Mouse (Mus musculus): ENCODE measurements around the gene Gm20388. TPM values are rescaled to one million over a fixed set of nuclear protein-coding genes. Genes with fewer than 3 reads are reported as not detected.

Gm20388 gene
- polyA plus RNA-seq, 1 experiment, result not detected

- TF ChIP-seq CTCF (IDR thresholded peaks at IDR 0.05; ENCODE audit: insufficient read depth, low read depth, low read length), result no peak
- 62% methylated on average over 3 of the region's 3 CpGs for WGBS
- no peak overlapping the region for H3K4me3 ChIP-seq (ENCODE audit: insufficient read depth, low read depth, low read length)
- no peak overlapping the region for H3K27ac ChIP-seq (ENCODE audit: insufficient read depth, low read depth, low read length)
- peaks cover 21% of the 10 kb centered on the region for H3K4me1 ChIP-seq (ENCODE audit: control insufficient read depth, insufficient read depth, low read length)
Measured at GRCm38 (mm10) chr8:124330433-124330832, 4419.8 kb downstream of the Gm20388 start.

DNA sequence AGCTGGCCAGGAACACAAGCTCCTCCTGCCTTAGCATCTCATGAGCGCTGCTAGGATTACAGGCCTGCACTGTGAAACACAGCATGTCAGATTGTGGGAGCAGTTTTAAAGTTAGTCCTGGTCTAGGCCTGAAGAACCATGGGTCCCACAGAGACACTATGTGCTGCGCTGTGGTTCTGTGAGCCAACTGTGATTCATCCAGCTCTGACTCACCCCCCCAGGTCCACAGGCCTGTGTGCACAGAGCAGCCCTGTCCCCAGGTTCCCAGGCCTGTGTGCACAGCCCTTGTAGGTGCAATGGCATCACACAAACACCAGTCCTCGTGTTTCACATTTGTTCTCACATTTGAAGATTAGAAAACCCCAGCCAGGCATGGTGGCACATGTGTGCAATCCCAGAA is 4420.5 kb downstream of the Gm20388 start:
- peaks cover 21% of the 10 kb centered on the region for H3K4me1 ChIP-seq (ENCODE audit: control insufficient read depth, insufficient read depth, low read length)
- no peak overlapping the region for H3K27ac ChIP-seq (ENCODE audit: insufficient read depth, low read depth, low read length)
- no peak for TF ChIP-seq POLR2A (IDR thresholded peaks at IDR 0.05; ENCODE audit: insufficient read depth, low read depth, low read length)
- no peak for TF ChIP-seq CTCF (IDR thresholded peaks at IDR 0.05; ENCODE audit: insufficient read depth, low read depth, low read length)
- WGBS, result 66% methylated on average over 3 of the region's 3 CpGs
- H3K4me3 ChIP-seq (ENCODE audit: insufficient read depth, low read depth, low read length), result no peak overlapping the region

DNA sequence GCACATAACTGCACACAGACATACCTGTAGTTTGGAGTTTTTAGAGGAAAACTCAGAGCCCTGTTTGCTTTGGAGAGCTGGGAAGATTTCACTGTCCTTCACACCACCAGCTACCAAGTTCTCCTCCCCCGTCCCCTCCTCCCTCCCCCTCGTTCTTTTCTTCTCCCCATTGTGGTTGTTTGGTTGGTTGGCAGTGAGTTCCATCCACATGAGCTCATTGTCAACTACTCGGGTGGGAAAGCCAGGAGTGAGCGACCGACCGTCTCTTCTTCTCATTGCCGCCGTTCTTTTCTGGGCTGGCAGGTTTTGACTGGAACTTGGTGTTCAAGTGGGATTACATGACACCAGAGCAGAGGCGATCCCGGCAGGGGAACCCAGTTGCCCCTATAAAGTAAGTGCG is 4421.1 kb downstream of the Gm20388 start:
- 65% methylated on average over 11 of the region's 11 CpGs for WGBS
- Histone ChIP-seq H3K4me1 (ENCODE audit: control insufficient read depth, insufficient read depth, low read length) (peaks cover 21% of the 10 kb centered on the region), H3K4me3 (ENCODE audit: insufficient read depth, low read depth, low read length) (no peak overlapping the region), H3K27ac (ENCODE audit: insufficient read depth, low read depth, low read length) (no peak overlapping the region)
- no peak for TF ChIP-seq CTCF (IDR thresholded peaks at IDR 0.05; ENCODE audit: insufficient read depth, low read depth, low read length)
- no peak for TF ChIP-seq POLR2A (IDR thresholded peaks at IDR 0.05; ENCODE audit: insufficient read depth, low read depth, low read length)

GRCm38 (mm10) chr8:124336302-124336701 is 4425.7 kb downstream of the Gm20388 start:
- Histone ChIP-seq H3K27ac (ENCODE audit: insufficient read depth, low read depth, low read length) (no peak overlapping the region), H3K4me1 (ENCODE audit: control insufficient read depth, insufficient read depth, low read length) (peaks cover 7% of the 10 kb centered on the region), H3K4me3 (ENCODE audit: insufficient read depth, low read depth, low read length) (no peak overlapping the region)
- no peak for TF ChIP-seq CTCF (IDR thresholded peaks at IDR 0.05; ENCODE audit: insufficient read depth, low read depth, low read length)
- no peak for TF ChIP-seq POLR2A (IDR thresholded peaks at IDR 0.05; ENCODE audit: insufficient read depth, low read depth, low read length)
- 94% methylated on average over 13 of the region's 13 CpGs for WGBS

DNA sequence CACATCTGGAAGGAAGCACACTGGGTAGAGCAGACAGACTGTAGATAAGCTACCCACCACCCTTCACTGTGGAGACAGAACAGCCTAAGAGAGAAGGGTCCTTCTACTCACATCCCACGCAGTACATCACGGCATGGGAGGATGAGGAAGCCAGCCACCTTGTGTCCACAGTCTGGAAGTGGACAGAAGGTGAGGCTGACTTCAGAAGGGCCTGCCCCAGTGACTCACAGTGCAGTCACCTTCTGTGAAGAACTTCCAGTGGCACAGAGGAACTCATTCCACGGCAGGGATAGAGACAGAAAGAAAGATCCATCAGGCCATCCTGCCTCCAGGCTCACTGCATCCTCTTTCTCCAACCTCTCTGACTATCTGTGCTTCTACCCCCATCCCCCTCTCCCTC is 4429.1 kb downstream of the Gm20388 start:
- H3K4me3 ChIP-seq (ENCODE audit: insufficient read depth, low read depth, low read length), result no peak overlapping the region
- H3K27ac ChIP-seq (ENCODE audit: insufficient read depth, low read depth, low read length), result no peak overlapping the region
- no peaks in the 10 kb centered on the region for H3K4me1 ChIP-seq (ENCODE audit: control insufficient read depth, insufficient read depth, low read length)
- WGBS, result 83% methylated on average over 3 of the region's 3 CpGs
- TF ChIP-seq POLR2A (IDR thresholded peaks at IDR 0.05; ENCODE audit: insufficient read depth, low read depth, low read length), result no peak
- no peak for TF ChIP-seq CTCF (IDR thresholded peaks at IDR 0.05; ENCODE audit: insufficient read depth, low read depth, low read length)

GRCm38 (mm10) chr8:124340360-124341068 is 4429.9 kb downstream of the Gm20388 start:
- WGBS, result 69% methylated on average over 17 of the region's 17 CpGs
- no peaks in the 10 kb centered on the region for H3K4me1 ChIP-seq (ENCODE audit: control insufficient read depth, insufficient read depth, low read length)
- H3K27ac ChIP-seq (ENCODE audit: insufficient read depth, low read depth, low read length), result no peak overlapping the region
- TF ChIP-seq POLR2A (IDR thresholded peaks at IDR 0.05; ENCODE audit: insufficient read depth, low read depth, low read length) (no peak), CTCF (IDR thresholded peaks at IDR 0.05; ENCODE audit: insufficient read depth, low read depth, low read length) (no peak)
- no peak overlapping the region for H3K4me3 ChIP-seq (ENCODE audit: insufficient read depth, low read depth, low read length)

GRCm38 (mm10) chr8:124343151-124343550 is 4432.5 kb downstream of the Gm20388 start:
- 94% methylated on average over 15 of the region's 15 CpGs for WGBS
- H3K4me3 ChIP-seq (ENCODE audit: insufficient read depth, low read depth, low read length), result no peak overlapping the region
- no peak for TF ChIP-seq CTCF (IDR thresholded peaks at IDR 0.05; ENCODE audit: insufficient read depth, low read depth, low read length)
- TF ChIP-seq POLR2A (IDR thresholded peaks at IDR 0.05; ENCODE audit: insufficient read depth, low read depth, low read length), result no peak
- no peak overlapping the region for H3K27ac ChIP-seq (ENCODE audit: insufficient read depth, low read depth, low read length)
- H3K4me1 ChIP-seq (ENCODE audit: control insufficient read depth, insufficient read depth, low read length), result peaks cover 3% of the 10 kb centered on the region; the same call in 1 of the 2 replicates

DNA sequence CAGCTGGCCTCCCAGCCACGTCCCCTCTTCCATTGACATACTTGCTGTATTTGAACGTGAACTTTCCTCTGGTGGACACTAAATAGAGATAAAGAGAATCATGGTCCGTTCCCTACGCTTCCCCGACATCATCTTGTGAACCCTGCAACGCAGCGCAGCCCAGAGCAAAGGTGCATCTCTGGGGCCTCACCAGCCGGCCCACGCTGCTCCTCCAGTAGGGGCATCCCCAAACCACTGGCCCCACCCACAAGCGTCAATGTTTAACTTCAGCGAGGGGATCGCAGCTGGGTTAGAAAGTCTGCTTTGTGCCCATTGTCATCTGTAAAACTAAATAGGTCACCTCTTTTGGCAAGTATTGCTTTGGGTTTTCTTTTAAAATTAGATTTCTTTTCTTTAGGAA is 4433.4 kb downstream of the Gm20388 start:
- no peak for TF ChIP-seq CTCF (IDR thresholded peaks at IDR 0.05; ENCODE audit: insufficient read depth, low read depth, low read length)
- TF ChIP-seq POLR2A (IDR thresholded peaks at IDR 0.05; ENCODE audit: insufficient read depth, low read depth, low read length), result no peak
- 88% methylated on average over 12 of the region's 12 CpGs for WGBS

DNA sequence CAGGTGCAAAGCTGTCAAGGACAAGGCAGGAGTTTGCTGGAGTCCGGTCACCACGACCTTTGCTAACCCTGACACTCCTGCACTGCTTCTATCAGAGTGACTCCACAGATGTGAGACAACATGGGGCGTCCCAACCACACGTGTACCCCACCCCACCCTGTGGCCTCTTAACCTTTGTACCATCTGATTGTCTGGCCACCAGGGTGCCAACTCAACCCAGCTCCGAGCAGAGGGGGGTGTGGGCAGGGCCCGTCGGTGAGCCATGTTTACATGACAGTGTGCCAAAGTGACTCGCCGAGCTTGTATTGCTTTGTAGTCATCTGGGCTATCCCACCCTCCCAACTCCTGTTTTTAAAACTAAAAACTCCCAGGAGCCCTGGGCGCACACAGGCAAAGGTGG is 4434.5 kb downstream of the Gm20388 start:
- Histone ChIP-seq H3K4me1 (ENCODE audit: control insufficient read depth, insufficient read depth, low read length) (peaks cover 5% of the 10 kb centered on the region; the same call in 1 of the 2 replicates), H3K4me3 (ENCODE audit: insufficient read depth, low read depth, low read length) (no peak overlapping the region), H3K27ac (ENCODE audit: insufficient read depth, low read depth, low read length) (no peak overlapping the region)
- 64% methylated on average over 10 of the region's 10 CpGs for WGBS
- no peak for TF ChIP-seq CTCF (IDR thresholded peaks at IDR 0.05; ENCODE audit: insufficient read depth, low read depth, low read length)
- TF ChIP-seq POLR2A (IDR thresholded peaks at IDR 0.05; ENCODE audit: insufficient read depth, low read depth, low read length), result no peak

More for the DNA sequence above, 4433.4 kb downstream of the Gm20388 start:
- Histone ChIP-seq H3K4me3 (ENCODE audit: insufficient read depth, low read depth, low read length) (no peak overlapping the region), H3K27ac (ENCODE audit: insufficient read depth, low read depth, low read length) (no peak overlapping the region), H3K4me1 (ENCODE audit: control insufficient read depth, insufficient read depth, low read length) (peaks cover 3% of the 10 kb centered on the region; the same call in 1 of the 2 replicates)

Measured in olfactory bulb, adult 2 months (tissue).